Mouse (Mus musculus) midbrain, postnatal 0 days (tissue): ENCODE measurements around the gene Pafah2. TPM values are rescaled to one million over a fixed set of nuclear protein-coding genes. Genes with fewer than 3 reads are reported as not detected.

ENCODE experiments used
- ATAC-seq: fragments of 200-750 bp; cut with Nextera tagmentation; 2 replicates; pipeline ENCODE4 v1.8.0; 2017; ENCODE audit warnings: moderate number of reproducible peaks, mild to moderate bottlenecking, moderate TSS enrichment, moderate library complexity; ENCODE audit not compliant: low FRiP score
- DNase-seq: peaks from one replicate; pipeline ENCODE4 v3.0.0-alpha.2; 2015; ENCODE audit warnings: low spot score
- H3K27ac ChIP-seq: fragments of 300-500 bp; sonication (generic); 2 replicates; pipeline ENCODE4 v1.5.1; 2014; ENCODE audit warnings: low read depth, mild to moderate bottlenecking, low read length, mixed read lengths
- H3K27me3 ChIP-seq: fragments of 300-500 bp; sonication (generic); 2 replicates; pipeline ENCODE4 v1.6.1; 2014; ENCODE audit warnings: low read length, control low read depth, mixed read lengths; ENCODE audit not compliant: insufficient read depth
- H3K36me3 ChIP-seq: fragments of 300-500 bp; sonication (generic); 2 replicates; pipeline ENCODE4 v1.6.1; 2014; ENCODE audit warnings: low read length, control low read depth, mixed read lengths; ENCODE audit not compliant: insufficient read depth
- H3K4me1 ChIP-seq: fragments of 300-500 bp; sonication (generic); 2 replicates; pipeline ENCODE4 v1.6.1; 2014; ENCODE audit warnings: mild to moderate bottlenecking, control low read depth, antibody characterized with exemption, low read length, mixed read lengths; ENCODE audit not compliant: insufficient read depth
- H3K4me2 ChIP-seq: fragments of 300-500 bp; sonication (generic); 2 replicates; pipeline ENCODE4 v1.6.1; 2014; ENCODE audit warnings: low read depth, mild to moderate bottlenecking, low read length, mixed read lengths; ENCODE audit not compliant: poor library complexity, severe bottlenecking
- H3K4me3 ChIP-seq: fragments of 300-500 bp; sonication (generic); 2 replicates; pipeline ENCODE4 v1.5.1; 2014; ENCODE audit warnings: low read depth, mild to moderate bottlenecking, low read length, moderate library complexity
- H3K9ac ChIP-seq: fragments of 300-500 bp; sonication (generic); replicated peaks from 2 replicates; pipeline ENCODE4 v1.6.1; 2014; ENCODE audit warnings: mild to moderate bottlenecking, low read length, moderate library complexity, mixed read lengths; ENCODE audit not compliant: poor library complexity, severe bottlenecking
- H3K9me3 ChIP-seq: fragments of 300-500 bp; sonication (generic); 2 replicates; pipeline ENCODE4 v1.6.1; 2016; ENCODE audit warnings: low read length, control low read depth
- CTCF ChIP-seq: IDR thresholded peaks from 2 replicates; pipeline ENCODE4 v1.5.1; 2016; ENCODE audit warnings: antibody characterized with exemption, mild to moderate bottlenecking
- WGBS: fragments of 180-500 bp; shearing (Covaris S2); extraction: QIAGEN DNeasy Blood & Tissue Kit; methylation state at CpG from one replicate; pipeline ENCODE4 v1.1.7; 2014; 5-methylcytosine and 5-hydroxymethylcytosine counted together
- polyA plus RNA-seq: library from polyadenylated mRNA; unstranded; fragments of >200 nt; fragmentation: Nextera tagmentation; extraction: Ambion mirVana; gene quantifications from 2 replicates; pipeline ENCODE4 v1.2.1, GENCODE M21; 2015
- total RNA-seq: library from RNA; depleted of rRNA; stranded (reverse); fragments of >200 nt; gene quantifications from 2 replicates; pipeline ENCODE4 v1.2.3, GENCODE M21; 2014

Pafah2 gene
- total and polyA plus RNA-seq, 2 experiments from 2014 or later: 5.7 to 8.3 TPM

GRCm38 (mm10) chr4:134351329-134352260 lies 44.5 kb upstream of the Pafah2 start:
- H3K27ac ChIP-seq: no peak overlapping the region
- 47% methylated on average over 18 of the region's 18 CpGs for WGBS
- DNase-seq: no peak
- H3K4me1 ChIP-seq: no peaks in the 10 kb centered on the region
- H3K9ac ChIP-seq: no peak overlapping the region
- no peak overlapping the region for H3K4me3 ChIP-seq
- no peak overlapping the region for H3K4me2 ChIP-seq
- H3K27me3 ChIP-seq: no peaks in the 10 kb centered on the region
- no peaks in the 10 kb centered on the region for H3K9me3 ChIP-seq
- no peak for TF ChIP-seq CTCF
- no peak for ATAC-seq
- H3K36me3 ChIP-seq: no peaks in the 10 kb centered on the region

GRCm38 (mm10) chr4:134352261-134352707 lies 43.8 kb upstream of the Pafah2 start:
- H3K4me1 ChIP-seq: no peaks in the 10 kb centered on the region
- TF ChIP-seq CTCF: no peak
- H3K4me2 ChIP-seq: no peak overlapping the region
- H3K4me3 ChIP-seq: no peak overlapping the region
- H3K27ac ChIP-seq: no peak overlapping the region
- H3K9ac ChIP-seq: no peak overlapping the region
- H3K36me3 ChIP-seq: no peaks in the 10 kb centered on the region
- no peaks in the 10 kb centered on the region for H3K27me3 ChIP-seq
- no peak for ATAC-seq
- H3K9me3 ChIP-seq: no peaks in the 10 kb centered on the region
- WGBS: 60% methylated on average over 12 of the region's 12 CpGs
- DNase-seq: no peak

DNA sequence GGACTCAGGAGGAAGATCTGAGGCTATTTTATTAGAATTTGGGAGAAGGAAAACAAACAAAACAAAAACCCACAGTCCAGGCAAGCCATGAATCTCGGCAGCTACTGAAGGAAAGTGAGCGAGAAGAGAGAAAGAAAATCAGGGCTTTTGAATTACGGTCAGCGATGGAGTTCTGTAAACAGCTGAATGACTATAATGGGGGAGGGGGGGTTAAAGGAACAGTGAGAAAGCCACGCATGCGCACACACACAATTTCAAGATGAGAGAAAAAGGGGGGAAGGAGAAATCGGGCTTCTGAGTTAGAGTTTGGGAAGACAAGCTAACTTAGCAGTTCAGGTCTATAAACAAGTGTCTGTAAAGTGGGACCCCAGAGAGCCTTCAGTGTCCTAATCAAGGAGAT lies 43.2 kb upstream of the Pafah2 start:
- Histone ChIP-seq H3K4me1 (no peaks in the 10 kb centered on the region), H3K4me3 (no peak overlapping the region), H3K4me2 (no peak overlapping the region), H3K9ac (no peak overlapping the region), H3K27ac (no peak overlapping the region), H3K27me3 (no peaks in the 10 kb centered on the region), H3K36me3 (no peaks in the 10 kb centered on the region), H3K9me3 (no peaks in the 10 kb centered on the region)
- ATAC-seq (no peak), DNase-seq (no peak)
- no peak for TF ChIP-seq CTCF
- WGBS: 86% methylated on average over 7 of the region's 7 CpGs

- ATAC-seq: no peak
- H3K9ac ChIP-seq: no peak overlapping the region
- H3K9me3 ChIP-seq: no peaks in the 10 kb centered on the region
- no peaks in the 10 kb centered on the region for H3K4me1 ChIP-seq
- DNase-seq: no peak
- no peak for TF ChIP-seq CTCF
- no peaks in the 10 kb centered on the region for H3K36me3 ChIP-seq
- 62% methylated on average over 5 of the region's 5 CpGs for WGBS
- no peaks in the 10 kb centered on the region for H3K27me3 ChIP-seq
- H3K27ac ChIP-seq: no peak overlapping the region
- H3K4me2 ChIP-seq: no peak overlapping the region
- H3K4me3 ChIP-seq: no peak overlapping the region
These were observed 42.4 kb upstream of the Pafah2 start for GRCm38 (mm10) chr4:134353527-134354409.

DNA sequence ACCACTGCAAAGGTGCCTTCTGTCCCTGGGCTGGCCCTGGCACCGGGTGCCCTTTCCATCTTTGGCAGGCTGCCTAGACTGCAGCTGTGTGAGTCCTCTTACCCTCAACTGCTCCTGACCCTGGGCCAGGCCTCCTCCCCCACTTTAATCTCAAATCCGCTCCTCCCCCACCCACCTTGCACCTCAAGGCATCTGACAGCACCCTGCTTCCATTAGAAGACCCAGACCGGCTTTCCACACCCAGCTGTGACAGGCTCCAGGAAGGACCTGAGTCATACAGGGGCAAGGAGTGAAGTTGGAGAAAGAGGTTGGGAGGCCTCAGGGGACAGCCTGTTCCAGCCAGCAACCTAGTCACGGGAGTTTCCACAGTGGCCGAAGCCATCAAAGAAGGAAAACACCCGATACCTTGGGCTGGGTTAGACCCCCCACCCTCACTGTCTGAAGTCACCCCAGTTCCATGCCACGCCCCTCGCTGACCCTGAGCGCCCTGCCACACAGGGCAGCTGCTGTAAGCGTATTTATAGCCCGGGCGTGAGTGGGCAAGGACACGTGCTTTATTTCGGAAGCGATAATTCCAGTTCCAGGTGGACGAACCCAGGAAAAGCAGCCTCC lies 40.2 kb upstream of the Pafah2 start:
- H3K36me3 ChIP-seq: no peaks in the 10 kb centered on the region

More for the DNA sequence above, 40.2 kb upstream of the Pafah2 start:
- no peak for TF ChIP-seq CTCF
- Histone ChIP-seq H3K9me3 (no peaks in the 10 kb centered on the region), H3K4me3 (no peak overlapping the region), H3K27me3 (no peaks in the 10 kb centered on the region), H3K4me2 (no peak overlapping the region), H3K4me1 (no peaks in the 10 kb centered on the region), H3K9ac (no peak overlapping the region), H3K27ac (no peak overlapping the region)
- DNase-seq (no peak), ATAC-seq (no peak)
- 57% methylated on average over 16 of the region's 16 CpGs for WGBS
